Mouse (Mus musculus): Measurements from ENCODE around the gene Xpo6.

Xpo6 gene

DNA sequence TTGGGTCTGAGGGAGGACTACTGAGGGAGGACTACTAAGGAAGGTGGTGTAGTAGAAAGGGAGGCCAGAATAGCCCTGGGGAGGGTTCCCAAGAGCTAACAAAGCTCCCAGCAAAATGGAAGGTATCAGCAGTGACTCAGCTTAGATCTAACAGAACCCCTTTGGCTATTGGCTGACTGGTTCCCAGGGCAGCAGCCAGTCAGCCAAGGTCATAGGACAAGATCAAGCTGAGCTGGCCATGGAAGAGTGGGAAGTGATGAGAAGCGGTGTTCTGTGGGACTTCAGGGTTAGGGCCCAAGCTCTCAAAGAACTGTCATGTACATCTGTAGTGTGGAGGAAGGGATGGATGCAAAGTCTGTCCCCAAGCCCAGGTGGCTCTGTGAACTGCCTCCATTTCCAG is 123.4 kb downstream of the Xpo6 start:
- DNase-seq (ENCODE audit: low spot score) = no peak

DNA sequence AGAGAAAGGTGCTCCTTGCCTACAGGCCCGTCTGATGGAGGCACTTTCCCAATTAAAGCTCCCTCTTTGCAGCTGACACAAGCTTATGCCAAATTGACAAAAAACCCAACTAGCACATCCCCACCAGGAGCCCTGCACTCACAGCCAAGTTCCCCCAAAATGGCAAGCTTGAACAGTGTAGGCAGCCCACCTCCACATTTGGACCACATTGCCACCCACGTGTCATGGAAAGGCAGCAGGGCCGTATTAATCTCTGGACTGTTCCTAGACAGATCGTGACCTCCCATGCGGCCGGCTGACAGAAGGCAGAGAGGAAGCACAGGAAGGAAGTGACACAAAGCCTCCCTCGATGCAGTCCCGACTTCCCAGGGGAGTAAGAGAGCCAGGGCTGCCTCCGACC is 125.2 kb downstream of the Xpo6 start:
- no peak for DNase-seq (ENCODE audit: low spot score)

DNA sequence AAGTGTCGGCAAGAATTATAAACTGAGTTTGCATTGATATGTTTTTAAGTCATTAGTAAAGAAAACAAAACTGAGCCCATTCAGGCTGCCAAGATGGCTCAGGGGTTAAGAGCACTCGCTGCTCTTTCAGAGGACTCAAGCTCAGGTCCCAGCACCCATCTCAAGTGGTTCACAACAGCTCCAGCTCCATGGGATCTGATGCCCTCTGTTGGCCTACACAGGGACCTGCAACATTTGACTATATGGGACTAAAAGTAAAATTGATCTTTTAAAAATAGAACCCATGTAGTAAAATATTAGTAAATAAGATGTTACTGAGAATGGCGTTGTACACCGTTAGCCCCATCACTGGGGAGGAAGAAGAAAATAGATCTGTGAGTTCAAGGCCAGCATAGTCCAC is 130.0 kb downstream of the Xpo6 start:
- no peak for DNase-seq (ENCODE audit: low spot score)

DNA sequence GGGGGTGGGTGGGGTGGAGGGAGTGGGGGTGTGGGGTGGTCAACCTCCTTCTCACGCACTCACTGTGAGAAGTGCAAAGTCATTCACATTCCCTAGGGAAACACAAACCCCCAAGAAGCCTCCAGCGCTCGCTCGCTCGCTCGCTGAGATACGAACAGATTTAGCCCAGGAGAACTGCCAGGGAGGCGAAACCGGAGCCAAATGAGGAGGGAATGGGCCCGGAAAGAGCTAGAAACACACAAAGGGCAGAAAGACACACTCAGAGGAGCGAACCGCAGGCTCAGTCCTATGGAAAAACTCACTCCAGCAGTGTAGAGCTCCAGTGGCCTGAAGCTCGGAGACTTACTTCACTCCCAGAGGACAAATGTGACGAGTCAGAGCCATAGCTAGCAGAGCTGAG is 133.5 kb downstream of the Xpo6 start:
- no peak for DNase-seq (ENCODE audit: low spot score)

- no peak for DNase-seq (ENCODE audit: low spot score)
Observed at GRCm38 (mm10) chr7:126065243-126065876, 134.9 kb downstream of the Xpo6 start.

GRCm38 (mm10) chr7:126062228-126062627 is 138.1 kb downstream of the Xpo6 start:
- no peak for DNase-seq (ENCODE audit: low spot score)

DNA sequence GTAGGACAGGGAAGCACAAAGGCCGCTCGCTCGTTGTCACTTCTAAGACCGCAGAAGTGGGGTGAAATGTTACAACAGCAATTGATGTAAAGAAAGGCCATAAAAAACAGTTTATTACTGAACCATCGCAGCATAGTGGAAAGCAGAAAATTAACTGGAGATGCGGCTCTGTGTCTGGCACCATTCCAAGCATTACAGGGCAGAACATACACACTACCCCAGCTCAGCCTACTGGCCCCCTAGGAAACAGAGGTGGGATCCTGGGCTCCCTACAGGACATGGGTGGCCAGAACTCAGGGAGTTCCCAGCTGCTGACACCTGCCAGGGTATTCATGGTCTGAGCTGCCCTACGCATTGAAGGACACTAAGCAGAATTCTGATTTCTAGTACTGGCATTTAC is 141.4 kb downstream of the Xpo6 start:
- DNase-seq (ENCODE audit: low spot score) = no peak

- DNase-seq (ENCODE audit: low spot score) = no peak
Observed at GRCm38 (mm10) chr7:126057332-126057914, 142.9 kb downstream of the Xpo6 start.

DNA sequence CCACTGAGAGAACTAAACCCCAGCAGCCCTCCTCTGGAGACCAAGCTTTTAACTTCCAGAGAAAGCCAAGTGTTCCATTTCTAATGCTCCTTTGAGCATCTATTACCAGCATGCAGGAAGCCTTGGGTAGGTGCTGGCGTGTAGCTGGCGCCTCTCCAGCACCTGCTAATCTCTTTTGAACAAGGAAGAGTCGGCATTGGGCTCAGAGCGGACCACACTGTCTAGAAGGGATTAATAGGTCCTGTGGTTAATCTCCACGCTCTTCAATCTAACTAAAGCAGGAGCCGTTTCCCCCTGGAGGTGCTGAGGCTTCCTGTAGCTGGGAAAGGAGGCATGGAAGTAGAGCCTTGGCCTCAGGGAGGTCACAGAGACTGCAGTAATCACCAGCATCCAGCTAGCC is 145.7 kb downstream of the Xpo6 start:
- no peak for DNase-seq (ENCODE audit: low spot score)

GRCm38 (mm10) chr7:126053618-126054017 is 146.7 kb downstream of the Xpo6 start:
- no peak for DNase-seq (ENCODE audit: low spot score)

GRCm38 (mm10) chr7:126051910-126052309 is 148.4 kb downstream of the Xpo6 start:
- DNase-seq (ENCODE audit: low spot score) = no peak

Measured in embryo, embryonic 10 days (tissue).